Mouse (Mus musculus): ENCODE measurements around the gene Tas2r102.

Gene Tas2r102

DNA sequence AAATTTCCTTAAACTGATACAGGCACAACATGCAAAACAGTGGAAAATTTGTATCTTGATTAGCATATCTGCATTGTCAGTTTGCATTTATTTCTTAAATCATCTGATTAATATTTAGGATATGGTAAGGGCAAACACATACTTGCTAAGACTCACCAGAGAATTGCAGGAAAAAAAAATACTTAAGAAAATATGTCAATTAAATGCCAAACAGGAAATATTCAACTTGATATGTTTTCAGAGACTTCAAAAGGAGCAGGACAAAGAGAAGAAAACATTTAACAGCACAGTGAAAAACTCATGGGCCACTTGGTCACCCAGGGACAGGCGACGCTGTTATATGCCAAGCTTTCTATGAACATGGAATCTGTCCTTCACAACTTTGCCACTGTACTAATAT is at the start of gene Tas2r102:
Tas2r102 (plus strand) TSS at position 301 of the 400 bp plus-strand sequence.
- DNase-seq (ENCODE audit: low read depth) = no peak

DNA sequence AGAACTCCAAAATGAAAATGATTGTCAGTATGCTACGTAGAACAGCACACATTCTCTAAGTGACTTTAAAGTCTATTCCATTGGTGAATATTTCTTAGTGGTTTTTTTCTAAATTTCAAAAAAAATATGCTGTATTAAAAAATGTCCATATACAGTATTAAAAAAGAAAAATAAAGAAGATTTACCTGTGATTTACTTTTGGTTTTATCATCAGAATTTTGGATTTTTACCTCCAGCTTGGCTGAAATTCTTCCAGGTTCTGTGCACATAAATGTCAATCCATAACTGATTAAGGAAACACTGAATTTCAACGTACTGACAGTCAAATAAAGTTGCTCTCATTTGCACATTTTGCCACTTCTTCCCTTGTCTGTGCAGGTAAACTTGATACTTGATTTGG is 24.0 kb upstream of the Tas2r102 start, which contains the start of gene Tas2r115:
Tas2r115 (minus strand) TSS at position 101 of the 400 bp plus-strand sequence.
- DNase-seq (ENCODE audit: low read depth) = no peak

DNA sequence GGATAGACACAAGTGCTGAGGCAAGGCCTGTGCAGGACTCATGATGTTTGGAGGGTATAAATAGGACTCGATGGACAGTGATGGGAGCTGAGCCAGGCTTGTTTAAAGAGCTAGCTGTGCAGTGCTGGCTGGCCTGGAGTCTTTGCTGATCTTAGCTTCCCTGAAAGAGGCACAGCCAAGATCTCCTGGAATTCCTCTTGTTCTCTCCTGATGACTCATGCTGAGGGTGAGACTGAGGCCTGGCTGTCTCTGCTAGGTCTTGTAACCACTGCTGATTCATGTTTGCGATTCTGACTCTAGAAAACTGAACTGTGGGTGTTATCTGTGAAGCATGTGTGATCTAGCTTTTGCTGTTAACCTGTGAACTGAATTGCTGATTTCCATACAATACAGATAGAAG is 11.7 kb upstream of the Tas2r102 start:
- DNase-seq (ENCODE audit: low read depth) = no peak

DNA sequence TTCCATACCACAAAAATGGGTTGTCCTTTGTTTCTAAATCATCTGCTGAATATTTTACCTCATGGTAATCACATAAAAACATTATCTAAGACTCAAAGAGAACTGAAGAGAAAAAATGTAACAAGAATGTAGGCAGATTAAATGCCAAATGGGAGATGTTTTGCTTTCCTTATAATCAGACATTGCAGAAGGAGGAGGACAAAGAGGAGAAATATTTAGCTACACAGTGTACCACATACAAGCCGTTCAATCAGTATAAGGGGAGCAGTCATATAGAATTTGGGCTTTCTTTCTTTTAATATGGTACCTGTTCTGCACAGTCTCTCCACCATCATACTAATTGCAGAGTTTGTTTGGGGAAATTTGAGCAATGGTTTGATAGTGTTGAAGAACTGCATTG is 7.5 kb upstream of the Tas2r102 start, which contains the start of gene Tas2r124:
Tas2r124 (plus strand) TSS at position 301 of the 400 bp plus-strand sequence.
- DNase-seq (ENCODE audit: low read depth) = no peak

DNA sequence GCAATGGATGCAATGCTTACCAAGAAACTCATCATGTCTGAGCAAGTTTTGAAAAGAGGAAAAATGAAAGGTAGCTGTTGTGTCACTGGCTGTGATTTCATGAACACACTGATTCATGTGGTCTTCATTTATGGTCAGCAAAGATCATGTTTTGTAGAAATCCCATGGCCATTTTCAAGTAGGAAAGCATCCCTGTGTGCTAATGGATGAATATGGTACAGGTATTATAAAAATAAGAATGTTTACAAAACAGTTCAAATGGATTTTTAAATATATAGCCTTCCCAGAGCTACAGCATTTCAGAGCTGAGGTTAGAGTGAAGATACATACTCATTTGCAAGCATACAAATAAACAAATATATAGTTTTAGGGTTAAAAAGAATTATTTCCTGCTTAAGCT is 16.1 kb downstream of the Tas2r102 start, which contains the start of gene Tas2r136:
Tas2r136 (minus strand) TSS at position 101 of the 400 bp plus-strand sequence.
- no peak for DNase-seq (ENCODE audit: low read depth)

DNA sequence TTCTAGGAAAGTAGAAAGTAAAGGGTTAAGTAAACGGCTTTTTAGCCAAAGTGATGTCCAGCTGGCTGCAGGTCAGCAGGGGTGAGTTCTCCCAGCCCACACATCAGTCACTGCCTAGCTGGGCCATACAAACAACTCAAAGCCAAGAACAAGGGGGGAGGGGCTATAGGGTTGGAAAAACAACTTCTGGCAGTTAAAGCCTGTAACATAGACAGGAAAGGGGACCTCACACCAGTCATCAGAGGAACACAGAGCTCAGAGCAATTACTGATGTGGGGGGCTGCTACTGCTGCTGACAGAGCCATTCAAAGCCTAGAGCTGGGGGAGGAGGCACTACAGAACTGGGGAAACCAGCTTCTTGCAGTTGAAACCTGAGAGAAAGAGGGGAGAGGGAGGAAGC is 33.5 kb downstream of the Tas2r102 start:
- DNase-seq (ENCODE audit: low read depth) = no peak

DNA sequence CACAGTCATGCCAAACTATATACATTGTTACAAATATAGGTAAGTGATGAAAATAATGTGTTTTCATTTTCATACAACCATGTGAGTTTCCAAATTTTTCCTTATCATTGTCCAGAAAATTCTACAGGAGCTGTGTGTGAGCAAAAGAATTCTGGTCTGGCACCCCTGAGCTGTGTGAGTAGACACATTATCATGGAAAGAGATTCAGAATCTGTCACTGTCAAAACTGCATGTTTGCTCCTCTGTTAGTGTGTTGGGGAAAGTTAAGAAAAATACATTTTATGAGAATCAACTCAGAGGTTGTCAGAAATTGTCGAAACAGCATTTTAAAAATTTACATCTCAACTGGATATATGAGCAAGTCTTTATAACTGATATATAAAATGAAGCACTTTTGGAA is 40.6 kb downstream of the Tas2r102 start, which contains the start of gene Tas2r117:
Tas2r117 (plus strand) TSS at position 301 of the 400 bp plus-strand sequence.
- no peak for DNase-seq (ENCODE audit: low read depth)
